Mouse (Mus musculus) brain, embryonic 14.5 days (tissue): ENCODE data around the gene Cutal.

Experiments
- CTCF ChIP-seq: fragments of 200-500 bp; IDR thresholded peaks from 2 replicates; pipeline ENCODE4 v1.5.1; 2012; ENCODE audit warnings: inconsistent platforms, mild to moderate bottlenecking, moderate library complexity, borderline replicate concordance; ENCODE audit not compliant: insufficient read depth, insufficient read length; ENCODE audit errors: extremely low read depth
- POLR2A ChIP-seq: fragments of 200-500 bp; IDR thresholded peaks from 2 replicates; pipeline ENCODE4 v1.6.1; 2012; ENCODE audit warnings: mild to moderate bottlenecking, inconsistent platforms, borderline replicate concordance; ENCODE audit not compliant: poor library complexity, insufficient read depth, insufficient read length, severe bottlenecking; ENCODE audit errors: extremely low read depth

DNA sequence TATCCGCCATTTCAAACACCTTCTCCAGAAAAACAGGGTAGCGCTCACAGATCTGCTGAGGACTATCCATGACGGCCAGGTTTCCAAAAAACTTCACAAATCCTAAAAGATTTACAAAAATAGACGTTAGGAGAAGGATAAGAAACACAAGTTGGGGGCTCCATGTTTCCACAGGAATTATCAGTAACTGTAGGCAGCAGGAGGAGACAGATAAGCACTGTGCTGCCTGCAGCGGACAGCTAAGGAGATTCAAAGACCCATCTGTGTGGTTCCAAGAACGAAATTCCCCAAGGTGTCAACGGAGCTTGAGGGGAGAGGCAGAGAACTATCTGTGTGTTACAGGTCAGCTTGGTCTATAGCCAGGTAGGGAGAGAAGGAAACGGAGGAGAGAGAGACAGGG is 16.5 kb upstream of the Cutal start:
- TF ChIP-seq CTCF: no peak
- no peak for TF ChIP-seq POLR2A
